Mouse (Mus musculus) hindlimb bud, embryonic 11.5 days (tissue): Measurements from ENCODE around the gene Olfr281.

Experiments used
- DNase-seq: peaks from one replicate; pipeline ENCODE4 v3.0.0-alpha.2; 2012; ENCODE audit warnings: low read depth, low spot score; ENCODE audit errors: extremely low spot score

Gene Olfr281

GRCm38 (mm10) chr15:98483907-98484886, 31.8 kb downstream of the Olfr281 start:
- DNase-seq = no peak

DNA sequence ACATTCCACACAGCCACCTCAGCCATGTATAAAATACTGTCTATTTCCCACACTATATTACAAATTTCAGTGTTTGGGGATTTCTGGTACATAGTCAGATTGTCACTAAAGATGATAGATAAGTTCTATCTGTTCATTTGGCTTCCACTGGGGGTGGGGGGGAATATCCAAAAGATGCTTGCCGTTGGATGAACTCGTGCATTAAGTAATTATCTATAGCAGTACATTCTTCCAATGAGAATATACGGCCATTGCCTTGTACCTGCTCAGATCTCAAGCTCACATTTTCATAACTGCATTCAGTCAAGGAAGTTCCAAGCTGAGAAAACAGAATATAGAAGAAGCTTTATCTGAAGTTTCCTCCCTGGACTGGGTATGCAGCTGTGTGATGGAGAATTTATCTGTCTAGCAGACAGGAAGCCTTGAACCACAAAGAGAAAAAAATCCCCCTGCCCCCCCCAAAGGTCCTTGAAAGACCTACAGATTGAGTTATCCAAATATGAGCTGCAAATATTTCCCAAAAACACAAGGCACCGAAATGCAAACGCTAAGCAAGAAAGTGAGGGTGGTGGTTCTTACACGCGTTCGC, 34.1 kb downstream of the Olfr281 start:
- no peak for DNase-seq

DNA sequence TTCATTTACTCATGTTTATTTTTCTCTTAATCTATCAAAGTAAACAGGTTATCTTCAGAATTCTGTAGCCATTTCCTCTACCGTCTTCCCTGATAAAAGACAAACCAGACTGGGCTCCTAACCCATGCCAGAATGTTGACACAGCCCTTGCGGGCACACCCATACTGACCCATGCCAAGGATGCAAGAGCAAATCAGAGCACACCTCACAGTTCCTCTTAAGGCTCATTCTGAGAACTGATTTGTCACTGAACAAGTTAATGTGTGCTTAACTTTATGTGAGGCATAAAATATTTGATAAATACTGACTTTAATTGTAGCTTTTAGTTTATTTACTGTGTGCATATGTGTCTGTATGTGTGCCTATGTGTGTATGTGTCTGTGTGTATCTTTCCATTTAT, 38.9 kb downstream of the Olfr281 start:
- no peak for DNase-seq

DNA sequence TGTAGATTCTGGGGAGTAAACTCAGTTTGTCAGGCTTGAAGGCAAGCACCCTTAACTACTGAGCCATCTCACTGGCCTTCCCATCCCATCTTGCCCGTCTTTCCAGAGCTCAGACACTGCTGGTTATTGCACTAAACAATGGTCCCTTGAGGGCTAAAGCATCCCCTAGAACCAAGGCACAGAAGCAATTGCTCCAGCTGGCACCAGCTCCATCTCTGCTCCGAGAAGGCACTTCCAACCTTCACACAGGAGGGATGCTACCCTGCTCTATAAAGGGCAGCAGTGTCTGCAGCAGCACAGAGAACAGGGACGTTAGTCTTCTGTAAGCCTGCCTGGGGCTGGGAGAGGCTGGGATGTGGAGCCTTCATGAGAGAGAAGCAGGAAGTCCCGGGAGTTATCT, 39.7 kb downstream of the Olfr281 start, which contains the start of gene Olfr279:
Gene Olfr279, plus strand, starts transcription at position 301 of the 400 bp plus-strand sequence.
- no peak for DNase-seq

DNA sequence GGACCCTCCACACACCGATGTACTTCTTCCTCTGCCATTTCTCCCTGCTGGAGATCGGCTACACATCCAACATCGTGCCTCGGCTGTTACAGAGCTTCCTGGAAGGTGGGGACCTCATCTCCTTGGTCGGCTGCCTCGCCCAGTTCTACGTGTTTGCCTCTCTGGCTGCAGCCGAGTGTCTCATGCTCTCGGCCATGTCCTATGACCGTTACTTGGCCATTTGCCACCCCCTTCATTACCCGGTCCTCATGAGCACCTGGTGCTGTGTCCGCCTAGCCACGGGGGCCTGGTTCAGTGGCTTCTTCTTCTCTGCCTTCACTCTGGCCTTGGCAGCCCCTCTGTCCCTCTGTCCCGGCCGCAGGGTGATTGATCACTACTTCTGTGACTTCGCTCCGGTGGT, 45.2 kb downstream of the Olfr281 start:
- no peak for DNase-seq

GRCm38 (mm10) chr15:98503317-98503716, 50.9 kb downstream of the Olfr281 start:
- no peak for DNase-seq

DNA sequence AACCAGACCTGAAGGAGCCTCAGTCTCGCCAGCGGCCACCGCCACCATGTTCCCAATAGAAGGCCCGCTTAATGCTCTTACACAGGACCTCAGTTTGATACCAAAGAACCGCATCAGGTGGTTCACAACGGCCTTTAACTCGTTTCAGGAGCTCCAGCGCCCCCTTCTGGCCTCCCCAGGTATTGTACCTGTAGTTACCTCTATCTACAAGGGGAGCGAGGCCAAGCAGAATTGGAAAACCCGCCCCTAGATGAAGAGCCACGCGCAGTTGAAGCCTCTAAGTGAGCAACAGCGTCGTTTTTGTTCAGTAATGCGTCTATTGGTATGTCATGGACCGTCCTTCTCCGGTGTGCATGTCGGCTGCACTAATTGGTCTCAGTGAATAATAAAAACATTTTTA, 52.1 kb downstream of the Olfr281 start:
- DNase-seq = no peak

DNA sequence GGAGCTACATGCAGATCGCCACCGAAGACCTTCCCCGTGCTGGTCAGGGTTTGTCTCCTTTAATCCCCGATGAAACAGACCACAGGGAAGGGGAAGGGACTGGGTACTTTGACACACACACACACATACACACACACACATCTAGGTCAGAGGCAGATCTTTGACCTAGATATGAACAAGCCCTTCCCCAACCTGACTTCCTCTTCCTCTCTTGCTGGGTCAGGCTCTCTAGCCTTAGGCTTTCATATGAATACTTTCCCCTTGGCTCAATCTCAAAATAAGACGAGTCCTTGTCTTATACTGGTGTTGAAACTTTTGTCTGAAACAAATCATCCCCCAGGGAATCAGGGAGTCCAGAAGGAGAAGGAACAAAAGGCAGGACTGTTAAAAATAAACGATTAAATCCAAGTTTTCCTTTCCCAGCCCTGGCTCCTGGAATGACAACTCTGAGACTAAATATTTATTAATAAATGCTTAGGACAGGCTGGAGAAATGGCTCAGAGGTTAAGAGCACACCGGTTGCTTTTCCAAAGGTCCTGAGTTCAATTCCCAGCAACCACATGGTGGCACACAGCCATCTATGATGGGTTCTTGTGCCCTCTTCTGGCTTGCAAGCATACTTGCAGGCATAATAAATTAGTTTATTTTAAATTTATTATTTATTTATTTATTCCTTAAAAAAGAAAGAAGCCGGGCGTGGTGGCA, 54.0 kb downstream of the Olfr281 start:
- no peak for DNase-seq

DNA sequence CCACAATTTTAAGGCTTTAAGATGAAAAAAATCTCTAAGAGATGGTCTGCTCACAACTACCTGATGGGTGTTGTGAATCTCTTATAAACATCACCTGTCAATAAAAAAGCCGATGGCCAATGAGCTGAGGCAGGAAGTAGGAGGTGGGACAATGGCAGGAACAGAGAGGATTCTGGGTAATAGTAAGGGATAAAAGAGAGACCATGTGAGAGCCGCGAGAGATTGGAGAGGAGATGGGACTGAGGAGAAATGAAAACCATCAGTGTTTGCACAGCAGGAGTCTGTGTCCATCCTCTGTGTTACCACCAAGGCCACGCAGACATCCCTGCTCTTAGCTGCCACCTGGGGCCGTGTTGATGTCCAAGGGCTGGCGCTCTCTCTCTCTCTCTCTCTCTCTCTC, 54.9 kb downstream of the Olfr281 start:
- DNase-seq = no peak

GRCm38 (mm10) chr15:98509387-98509786, 57.0 kb downstream of the Olfr281 start:
- no peak for DNase-seq
